Mouse (Mus musculus): ENCODE measurements around the gene C4bp. TPM values are rescaled to one million over a fixed set of nuclear protein-coding genes. Genes with fewer than 3 reads are reported as not detected.
"Not testable (repeated sequence)": the region's sequence is repeated elsewhere in the genome, so short reads cannot be mapped to it uniquely, and the experiment has no call there.

C4bp gene
- polyA plus RNA-seq, 1 experiment from 2014 or later: not detected

GRCm38 (mm10) chr1:130681075-130681474 lies 19.6 kb upstream of the C4bp start:
- 60% methylated on average over 2 of the region's 2 CpGs for WGBS
- H3K4me3 ChIP-seq (ENCODE audit: low read depth, low read length): no peak overlapping the region
- no peak for ATAC-seq (ENCODE audit: insufficient number of reproducible peaks, low FRiP score, low TSS enrichment, low read depth)

GRCm38 (mm10) chr1:130678551-130678950 lies 17.1 kb upstream of the C4bp start:
- no peak overlapping the region for H3K9ac ChIP-seq (ENCODE audit: low read length)
- ATAC-seq (ENCODE audit: insufficient number of reproducible peaks, low FRiP score, low TSS enrichment, low read depth) (no peak), DNase-seq (ENCODE audit: low spot score) (no peak)
- no peak overlapping the region for H3K27ac ChIP-seq (replicated peaks; ENCODE audit: low read depth, low read length)
- WGBS: 83% methylated on average over 2 of the region's 2 CpGs
- H3K4me3 ChIP-seq (ENCODE audit: low read depth, low read length): no peak overlapping the region
- no peaks in the 10 kb centered on the region for H3K9me3 ChIP-seq (ENCODE audit: control insufficient read depth, low read length)
- no peaks in the 10 kb centered on the region for H3K36me3 ChIP-seq (ENCODE audit: control insufficient read depth, insufficient read depth, low read length)
- 0 out of 2 replicates have a peak, but pooled peaks cover 3% of the 10 kb centered on the region for H3K4me1 ChIP-seq (ENCODE audit: control insufficient read depth, insufficient read depth, low read length)
- no peak overlapping the region for H3K4me2 ChIP-seq (ENCODE audit: low read depth, severe bottlenecking)
- no peaks in the 10 kb centered on the region for H3K27me3 ChIP-seq (ENCODE audit: control insufficient read depth, insufficient read depth, low read length)

More at GRCm38 (mm10) chr1:130681075-130681474, 19.6 kb upstream of the C4bp start:
- Histone ChIP-seq H3K27ac (replicated peaks; ENCODE audit: low read depth, low read length) (no peak overlapping the region), H3K4me1 (ENCODE audit: control insufficient read depth, insufficient read depth, low read length) (0 out of 2 replicates have a peak, but pooled peaks cover 3% of the 10 kb centered on the region), H3K36me3 (ENCODE audit: control insufficient read depth, insufficient read depth, low read length) (no peaks in the 10 kb centered on the region), H3K9me3 (ENCODE audit: control insufficient read depth, low read length) (no peaks in the 10 kb centered on the region), H3K4me2 (ENCODE audit: low read depth, severe bottlenecking) (no peak overlapping the region), H3K27me3 (ENCODE audit: control insufficient read depth, insufficient read depth, low read length) (no peaks in the 10 kb centered on the region), H3K9ac (ENCODE audit: low read length) (no peak overlapping the region)
- no peak for DNase-seq (ENCODE audit: low spot score)

GRCm38 (mm10) chr1:130663576-130663975 lies 2.1 kb upstream of the C4bp start:
- H3K9ac ChIP-seq (ENCODE audit: low read length); DNase-seq (ENCODE audit: low spot score); H3K27me3 ChIP-seq (ENCODE audit: control insufficient read depth, insufficient read depth, low read length); H3K4me3 ChIP-seq (ENCODE audit: low read depth, low read length); H3K4me2 ChIP-seq (ENCODE audit: low read depth, severe bottlenecking); H3K9me3 ChIP-seq (ENCODE audit: control insufficient read depth, low read length); H3K4me1 ChIP-seq (ENCODE audit: control insufficient read depth, insufficient read depth, low read length); H3K27ac ChIP-seq (replicated peaks; ENCODE audit: low read depth, low read length); ATAC-seq (ENCODE audit: insufficient number of reproducible peaks, low FRiP score, low TSS enrichment, low read depth); H3K36me3 ChIP-seq (ENCODE audit: control insufficient read depth, insufficient read depth, low read length): not testable (repeated sequence)
- 86% methylated on average over 5 of the region's 5 CpGs for WGBS

- DNase-seq (ENCODE audit: low spot score); H3K4me1 ChIP-seq (ENCODE audit: control insufficient read depth, insufficient read depth, low read length); ATAC-seq (ENCODE audit: insufficient number of reproducible peaks, low FRiP score, low TSS enrichment, low read depth); H3K27me3 ChIP-seq (ENCODE audit: control insufficient read depth, insufficient read depth, low read length); H3K9ac ChIP-seq (ENCODE audit: low read length); H3K4me2 ChIP-seq (ENCODE audit: low read depth, severe bottlenecking); H3K9me3 ChIP-seq (ENCODE audit: control insufficient read depth, low read length); H3K36me3 ChIP-seq (ENCODE audit: control insufficient read depth, insufficient read depth, low read length); H3K27ac ChIP-seq (replicated peaks; ENCODE audit: low read depth, low read length); H3K4me3 ChIP-seq (ENCODE audit: low read depth, low read length): not testable (repeated sequence)
- WGBS: 13% methylated on average over 5 of the region's 5 CpGs
These were observed 1.8 kb downstream of the C4bp start for GRCm38 (mm10) chr1:130659641-130660040.

GRCm38 (mm10) chr1:130644103-130644502 lies 17.3 kb downstream of the C4bp start:
- H3K4me2 ChIP-seq (ENCODE audit: low read depth, severe bottlenecking): no peak overlapping the region
- ATAC-seq (ENCODE audit: insufficient number of reproducible peaks, low FRiP score, low TSS enrichment, low read depth): no peak
- no peak overlapping the region for H3K4me3 ChIP-seq (ENCODE audit: low read depth, low read length)
- no peaks in the 10 kb centered on the region for H3K9me3 ChIP-seq (ENCODE audit: control insufficient read depth, low read length)
- WGBS: 83% methylated on average over 4 of the region's 4 CpGs
- no peak overlapping the region for H3K27ac ChIP-seq (replicated peaks; ENCODE audit: low read depth, low read length)
- no peaks in the 10 kb centered on the region for H3K4me1 ChIP-seq (ENCODE audit: control insufficient read depth, insufficient read depth, low read length)
- no peak overlapping the region for H3K9ac ChIP-seq (ENCODE audit: low read length)
- H3K27me3 ChIP-seq (ENCODE audit: control insufficient read depth, insufficient read depth, low read length): no peaks in the 10 kb centered on the region
- H3K36me3 ChIP-seq (ENCODE audit: control insufficient read depth, insufficient read depth, low read length): no peaks in the 10 kb centered on the region
- no peak for DNase-seq (ENCODE audit: low spot score)

- H3K9me3 ChIP-seq (ENCODE audit: control insufficient read depth, low read length): no peaks in the 10 kb centered on the region
- no peak overlapping the region for H3K4me2 ChIP-seq (ENCODE audit: low read depth, severe bottlenecking)
- no peak overlapping the region for H3K27ac ChIP-seq (replicated peaks; ENCODE audit: low read depth, low read length)
- no peaks in the 10 kb centered on the region for H3K36me3 ChIP-seq (ENCODE audit: control insufficient read depth, insufficient read depth, low read length)
- H3K4me1 ChIP-seq (ENCODE audit: control insufficient read depth, insufficient read depth, low read length): no peaks in the 10 kb centered on the region
- no peak overlapping the region for H3K9ac ChIP-seq (ENCODE audit: low read length)
- no peaks in the 10 kb centered on the region for H3K27me3 ChIP-seq (ENCODE audit: control insufficient read depth, insufficient read depth, low read length)
- no peak overlapping the region for H3K4me3 ChIP-seq (ENCODE audit: low read depth, low read length)
- DNase-seq (ENCODE audit: low spot score) (no peak), ATAC-seq (ENCODE audit: insufficient number of reproducible peaks, low FRiP score, low TSS enrichment, low read depth) (no peak)
These were observed 20.5 kb downstream of the C4bp start for GRCm38 (mm10) chr1:130640967-130641366.

- DNase-seq (ENCODE audit: low spot score) (peak; percentile 88), ATAC-seq (ENCODE audit: insufficient number of reproducible peaks, low FRiP score, low TSS enrichment, low read depth) (no peak)
- Histone ChIP-seq H3K4me1 (ENCODE audit: control insufficient read depth, insufficient read depth, low read length) (no peaks in the 10 kb centered on the region), H3K4me3 (ENCODE audit: low read depth, low read length) (no peak overlapping the region), H3K27ac (replicated peaks; ENCODE audit: low read depth, low read length) (no peak overlapping the region), H3K27me3 (ENCODE audit: control insufficient read depth, insufficient read depth, low read length) (no peaks in the 10 kb centered on the region), H3K9ac (ENCODE audit: low read length) (no peak overlapping the region), H3K9me3 (ENCODE audit: control insufficient read depth, low read length) (no peaks in the 10 kb centered on the region), H3K4me2 (ENCODE audit: low read depth, severe bottlenecking) (no peak overlapping the region), H3K36me3 (ENCODE audit: control insufficient read depth, insufficient read depth, low read length) (no peaks in the 10 kb centered on the region)
- 30% methylated on average over 16 of the region's 16 CpGs for WGBS
These were observed 27.5 kb downstream of the C4bp start for GRCm38 (mm10) chr1:130633761-130634410.

GRCm38 (mm10) chr1:130633316-130633715 lies 28.1 kb downstream of the C4bp start:
- Histone ChIP-seq H3K36me3 (ENCODE audit: control insufficient read depth, insufficient read depth, low read length) (no peaks in the 10 kb centered on the region), H3K27me3 (ENCODE audit: control insufficient read depth, insufficient read depth, low read length) (no peaks in the 10 kb centered on the region), H3K9me3 (ENCODE audit: control insufficient read depth, low read length) (no peaks in the 10 kb centered on the region), H3K9ac (ENCODE audit: low read length) (no peak overlapping the region), H3K4me3 (ENCODE audit: low read depth, low read length) (no peak overlapping the region), H3K4me2 (ENCODE audit: low read depth, severe bottlenecking) (no peak overlapping the region), H3K4me1 (ENCODE audit: control insufficient read depth, insufficient read depth, low read length) (no peaks in the 10 kb centered on the region), H3K27ac (replicated peaks; ENCODE audit: low read depth, low read length) (no peak overlapping the region)
- WGBS: 89% methylated on average over 8 of the region's 8 CpGs
- ATAC-seq (ENCODE audit: insufficient number of reproducible peaks, low FRiP score, low TSS enrichment, low read depth): no peak
- DNase-seq (ENCODE audit: low spot score): no peak

GRCm38 (mm10) chr1:130629521-130629920 lies 31.9 kb downstream of the C4bp start, which contains the start of gene Zp3r:
Gene Zp3r, minus strand, starts transcription at chr1:130629621.
- WGBS: 91% methylated on average over 2 of the region's 2 CpGs
- Histone ChIP-seq H3K4me3 (ENCODE audit: low read depth, low read length) (no peak within 1 kb of the TSS), H3K4me1 (ENCODE audit: control insufficient read depth, insufficient read depth, low read length) (no peaks in the 10 kb centered on the region), H3K9ac (ENCODE audit: low read length) (no peak within 1 kb of the TSS), H3K4me2 (ENCODE audit: low read depth, severe bottlenecking) (no peak within 1 kb of the TSS), H3K36me3 (ENCODE audit: control insufficient read depth, insufficient read depth, low read length) (no peaks in the 10 kb centered on the region), H3K27me3 (ENCODE audit: control insufficient read depth, insufficient read depth, low read length) (no peaks in the 10 kb centered on the region), H3K27ac (replicated peaks; ENCODE audit: low read depth, low read length) (no peak within 1 kb of the TSS), H3K9me3 (ENCODE audit: control insufficient read depth, low read length) (no peaks in the 10 kb centered on the region)
- ATAC-seq (ENCODE audit: insufficient number of reproducible peaks, low FRiP score, low TSS enrichment, low read depth) (no peak), DNase-seq (ENCODE audit: low spot score) (no peak)

Measured in limb, embryonic 11.5 days (tissue).